9 mouse cellular contexts compared by ENCODE assay signal in the genomic region with DNA sequence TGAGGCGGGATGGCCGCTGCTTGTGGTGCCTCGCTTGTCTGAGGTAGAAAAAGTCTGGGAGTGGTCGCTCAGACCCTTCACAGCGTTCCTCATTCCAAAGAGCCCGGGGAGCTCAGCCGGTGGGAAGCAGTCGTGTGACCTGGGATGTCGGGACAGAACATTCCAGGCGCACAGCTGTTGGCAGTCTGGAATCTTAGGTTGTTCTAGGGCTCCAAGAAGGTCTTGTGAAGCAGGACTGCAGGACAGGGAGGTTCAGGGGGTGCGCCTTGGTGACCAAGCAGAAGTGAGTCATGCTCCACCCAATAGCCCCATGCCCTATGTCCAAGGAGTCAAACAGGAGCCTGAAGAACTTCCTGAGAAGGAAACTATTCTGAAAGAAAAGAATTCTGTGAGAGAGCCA. TPM values are rescaled to one million over a fixed set of nuclear protein-coding genes. Genes with fewer than 3 reads are reported as not detected.
DNase-seq lines count a peak whose midpoint lies in the region; ATAC-seq lines count a peak whose summit lies in the region.
"Had no signal": no experiment of that assay in that cellular context is flagged by ENCODE, and none has a peak within 500 bp of the region (broad histone marks: within the 10 kb centered on the region; RNA-seq: fewer than 3 reads in every experiment).

No protein-coding gene starts in this region.

- H3K27ac ChIP-seq in kidney, embryonic 14.5 days (ENCODE audit: low read depth, low read length) = no peak overlapping the region
- H3K27ac ChIP-seq in embryonic facial prominence, embryonic 11.5 days (replicated peaks; ENCODE audit: low read depth, low read length) = no peak overlapping the region
- 0 out of 2 replicates have a peak overlapping the region, but pooled peaks have one; percentile 39 for H3K27ac ChIP-seq in hindbrain, embryonic 15.5 days (replicated peaks)
- no peak overlapping the region for H3K27ac ChIP-seq in midbrain, embryonic 16.5 days (ENCODE audit: low read length)

- H3K27me3 ChIP-seq in kidney, embryonic 14.5 days (ENCODE audit: control insufficient read depth, insufficient read depth, low read length) = peaks cover 8% of the 10 kb centered on the region; the same call in 1 of the 2 replicates
- no peaks in the 10 kb centered on the region for H3K27me3 ChIP-seq in embryonic facial prominence, embryonic 11.5 days (ENCODE audit: control insufficient read depth, insufficient read depth, low read length)
- 0 out of 2 replicates have a peak, but pooled peaks cover 2% of the 10 kb centered on the region for H3K27me3 ChIP-seq in hindbrain, embryonic 15.5 days
- H3K27me3 ChIP-seq in midbrain, embryonic 16.5 days (ENCODE audit: control insufficient read depth, insufficient read depth, low read depth, low read length) = no peaks in the 10 kb centered on the region

- peak; percentile 79; the same call in 1 of the 2 replicates for ATAC-seq in kidney, embryonic 14.5 days (ENCODE audit: low FRiP score, low TSS enrichment)
- ATAC-seq in embryonic facial prominence, embryonic 11.5 days (replicated peaks; ENCODE audit: insufficient number of reproducible peaks, low FRiP score, low TSS enrichment, low read depth) = no peak
- no peak for ATAC-seq in hindbrain, embryonic 15.5 days (ENCODE audit: low FRiP score, low read depth)
- ATAC-seq in midbrain, embryonic 16.5 days = no peak

- peak overlapping the region; percentile 94 for H3K4me2 ChIP-seq in kidney, embryonic 14.5 days (replicated peaks; ENCODE audit: low read depth, low read length)
- peak overlapping the region; percentile 89 for H3K4me2 ChIP-seq in embryonic facial prominence, embryonic 11.5 days (ENCODE audit: low read depth, low read length)
- H3K4me2 ChIP-seq in hindbrain, embryonic 15.5 days = peak overlapping the region; percentile 81
- peak overlapping the region; percentile 81 for H3K4me2 ChIP-seq in midbrain, embryonic 16.5 days (ENCODE audit: low read length)

- H3K4me3 ChIP-seq in kidney, embryonic 14.5 days (ENCODE audit: low read length) = peak overlapping the region; percentile 53
- peak overlapping the region; percentile 56 for H3K4me3 ChIP-seq in embryonic facial prominence, embryonic 11.5 days (ENCODE audit: low read depth, low read length)
- H3K4me3 ChIP-seq in hindbrain, embryonic 15.5 days = peak overlapping the region; percentile 56
- peak overlapping the region; percentile 62 for H3K4me3 ChIP-seq in midbrain, embryonic 16.5 days (ENCODE audit: low read depth, low read length)

- no peaks in the 10 kb centered on the region for H3K36me3 ChIP-seq in kidney, embryonic 14.5 days (ENCODE audit: control insufficient read depth, insufficient read depth, low read length)
- no peaks in the 10 kb centered on the region for H3K36me3 ChIP-seq in embryonic facial prominence, embryonic 11.5 days (replicated peaks; ENCODE audit: control insufficient read depth, insufficient read depth, low read depth, low read length)
- H3K36me3 ChIP-seq in hindbrain, embryonic 15.5 days = no peaks in the 10 kb centered on the region
- no peaks in the 10 kb centered on the region for H3K36me3 ChIP-seq in midbrain, embryonic 16.5 days (ENCODE audit: control insufficient read depth, insufficient read depth, low read length)

- DNase-seq in kidney, adult 9 months = no peak
- peak; percentile 2 for DNase-seq in embryonic facial prominence, embryonic 11.5 days (ENCODE audit: low spot score)
- no peak for DNase-seq in adrenal gland, postnatal 36 days
- no peak for DNase-seq in left cerebral cortex, postnatal 36 days (ENCODE audit: low spot score in 2 of 2)
- DNase-seq in testis, postnatal 14 days (ENCODE audit: low spot score) = no peak

- no peaks in the 10 kb centered on the region for H3K4me1 ChIP-seq in kidney, embryonic 14.5 days (ENCODE audit: control insufficient read depth, insufficient read depth, low read length)
- H3K4me1 ChIP-seq in embryonic facial prominence, embryonic 11.5 days (ENCODE audit: control insufficient read depth, insufficient read depth, low read length) = no peaks in the 10 kb centered on the region
- H3K4me1 ChIP-seq in hindbrain, embryonic 15.5 days (replicated peaks) = 0 out of 2 replicates have a peak, but pooled peaks cover 4% of the 10 kb centered on the region
- H3K4me1 ChIP-seq in midbrain, embryonic 16.5 days (ENCODE audit: control insufficient read depth, insufficient read depth, low read length) = no peaks in the 10 kb centered on the region

- intact Hi-C loops in left cerebral cortex, postnatal 36 days (cut with DNase I) = loop anchor here (5.0 kb wide), 2 partner anchors 156 to 566 kb away; no protein-coding TSS in a partner anchor

- H3K9me3 ChIP-seq in kidney, embryonic 14.5 days (ENCODE audit: control insufficient read depth, low read length) = no peaks in the 10 kb centered on the region
- no peaks in the 10 kb centered on the region for H3K9me3 ChIP-seq in embryonic facial prominence, embryonic 11.5 days (replicated peaks; ENCODE audit: control insufficient read depth, low read length)
- no peaks in the 10 kb centered on the region for H3K9me3 ChIP-seq in hindbrain, embryonic 15.5 days
- no peaks in the 10 kb centered on the region for H3K9me3 ChIP-seq in midbrain, embryonic 16.5 days (replicated peaks; ENCODE audit: control insufficient read depth, low read length, poor library complexity, severe bottlenecking)

- WGBS in kidney, embryonic 14.5 days = 3% methylated on average over 11 of the region's 11 CpGs
- 6% methylated on average over 11 of the region's 11 CpGs for WGBS in embryonic facial prominence, embryonic 11.5 days
- WGBS in hindbrain, embryonic 15.5 days = 5% methylated on average over 11 of the region's 11 CpGs
- WGBS in midbrain, embryonic 16.5 days = 6% methylated on average over 11 of the region's 11 CpGs

- H3K9ac ChIP-seq in kidney, embryonic 14.5 days (ENCODE audit: low read depth, low read length) = peak overlapping the region; percentile 53; the same call in 1 of the 2 replicates
- peak overlapping the region; percentile 66 for H3K9ac ChIP-seq in embryonic facial prominence, embryonic 11.5 days (replicated peaks; ENCODE audit: low read length)
- peak overlapping the region; percentile 62 for H3K9ac ChIP-seq in hindbrain, embryonic 15.5 days
- H3K9ac ChIP-seq in midbrain, embryonic 16.5 days (ENCODE audit: low read depth, low read length) = peak overlapping the region; percentile 76

RNA-seq across cellular contexts. Expression of a gene that starts 0.3 kb away (rescaled TPM):
- polyA plus RNA-seq in kidney, embryonic 14.5 days (2014; fragmentation: Nextera tagmentation; extraction: Ambion mirVana) = 0.06 and 0.22 TPM in 2 replicates
- polyA plus RNA-seq in embryonic facial prominence, embryonic 11.5 days (2014; fragmentation: Nextera tagmentation; extraction: Ambion mirVana) = 0.27 and 0.29 TPM in 2 replicates
- polyA plus RNA-seq in hindbrain, embryonic 15.5 days (2015; fragmentation: Nextera tagmentation; extraction: Ambion mirVana) = 0.30 and 0.53 TPM in 2 replicates
- polyA plus RNA-seq in midbrain, embryonic 16.5 days (2015; fragmentation: Nextera tagmentation; extraction: Ambion mirVana) = 0.52 and 0.70 TPM in 2 replicates
- under 1 TPM; 0.10 to 0.20 TPM for total RNA-seq in adrenal gland, postnatal 36 days (2021)
- 1 to 10 TPM; 2.4 to 3.5 TPM for total RNA-seq in left cerebral cortex, postnatal 36 days (2021)
- polyA plus RNA-seq: gonadal fat pad, adult 2 months had no signal

RNA-seq across cellular contexts. Expression of a gene that starts 19.8 kb away (rescaled TPM):
- polyA plus RNA-seq in kidney, embryonic 14.5 days (2014; fragmentation: Nextera tagmentation; extraction: Ambion mirVana) = 1.9 and 2.8 TPM in 2 replicates
- polyA plus RNA-seq in embryonic facial prominence, embryonic 11.5 days (2014; fragmentation: Nextera tagmentation; extraction: Ambion mirVana) = 3.5 and 3.6 TPM in 2 replicates
- polyA plus RNA-seq in hindbrain, embryonic 15.5 days (2015; fragmentation: Nextera tagmentation; extraction: Ambion mirVana) = 95.3 and 123 TPM in 2 replicates
- 80.5 and 145 TPM in 2 replicates for polyA plus RNA-seq in midbrain, embryonic 16.5 days (2015; fragmentation: Nextera tagmentation; extraction: Ambion mirVana)
- 10 to 100 TPM; 32.4 to 53.0 TPM for total RNA-seq in adrenal gland, postnatal 36 days (2021)
- total RNA-seq in left cerebral cortex, postnatal 36 days (2021) = 100 to 1,000 TPM; 618 to 709 TPM

Comparison
In these comparisons a context has a peak if more than half of its experiments do, and no peak if none do; other contexts are left out.
1. RNA of a gene that starts 19.8 kb away (polyA plus RNA-seq): 80.5 to 145 TPM in midbrain, embryonic 16.5 days and 95.3 to 123 TPM in hindbrain, embryonic 15.5 days; 3.5 to 3.6 TPM in embryonic facial prominence, embryonic 11.5 days and 1.9 to 2.8 TPM in kidney, embryonic 14.5 days; every median in the first group is over 10 times any median in the second.
2. Peak in every context shown above with its lines, with median percentiles within 50 percentile points of each other: H3K4me2 ChIP-seq, H3K4me3 ChIP-seq and H3K9ac ChIP-seq.